Mouse (Mus musculus) embryo, embryonic 11 days (tissue): ENCODE measurements around the gene Pgbd1.
"Not testable (repeated sequence)": the region's sequence is repeated elsewhere in the genome, so short reads cannot be mapped to it uniquely, and the experiment has no call there.

ENCODE experiments used
- DNase-seq: peaks from one replicate; pipeline ENCODE4 v3.0.0-alpha.2; 2015

Gene Pgbd1

GRCm38 (mm10) chr13:21440503-21441206 is at the start of gene Pgbd1:
TSS of gene Pgbd1 (minus strand) at chr13:21441058.
- peak; percentile 91 for DNase-seq

GRCm38 (mm10) chr13:21486881-21487280 is 46.0 kb upstream of the Pgbd1 start:
- DNase-seq: no peak

GRCm38 (mm10) chr13:21478759-21479670 is 38.2 kb upstream of the Pgbd1 start, which contains the start of the genes Zkscan4 and Gm10065:
TSS of gene Zkscan4 (plus strand) at chr13:21478907.
TSS of gene Gm10065 (minus strand) at chr13:21479441.
- peak; percentile 80 for DNase-seq

- no peak for DNase-seq
Observed at GRCm38 (mm10) chr13:21472427-21472826, 31.6 kb upstream of the Pgbd1 start.

- no peak for DNase-seq
Observed at GRCm38 (mm10) chr13:21469097-21469496, 28.2 kb upstream of the Pgbd1 start.

GRCm38 (mm10) chr13:21468061-21469019 is 27.5 kb upstream of the Pgbd1 start, which contains the start of gene Nkapl:
TSS of gene Nkapl (minus strand) at chr13:21468509.
- DNase-seq: peak; percentile 93

GRCm38 (mm10) chr13:21467336-21467735 is 26.5 kb upstream of the Pgbd1 start:
- no peak for DNase-seq

GRCm38 (mm10) chr13:21462516-21462915 is 21.7 kb upstream of the Pgbd1 start:
- DNase-seq: not testable (repeated sequence)

GRCm38 (mm10) chr13:21456347-21456746 is 15.5 kb upstream of the Pgbd1 start:
- no peak for DNase-seq

GRCm38 (mm10) chr13:21454133-21454532 is 13.3 kb upstream of the Pgbd1 start:
- no peak for DNase-seq

GRCm38 (mm10) chr13:21453449-21453848 is 12.6 kb upstream of the Pgbd1 start, which contains the start of gene Zscan26:
TSS of gene Zscan26 (minus strand) at chr13:21453730.
- DNase-seq: peak; percentile 91

- no peak for DNase-seq
Observed at GRCm38 (mm10) chr13:21453042-21453441, 12.2 kb upstream of the Pgbd1 start.

GRCm38 (mm10) chr13:21447856-21448614 is 7.2 kb upstream of the Pgbd1 start:
- no peak for DNase-seq

- no peak for DNase-seq
Observed at GRCm38 (mm10) chr13:21446796-21447195, 5.9 kb upstream of the Pgbd1 start.

- DNase-seq: no peak
Observed at GRCm38 (mm10) chr13:21441207-21441572, 332 bp upstream of the Pgbd1 start.

- DNase-seq: no peak
Observed at GRCm38 (mm10) chr13:21435476-21435875, 5.4 kb downstream of the Pgbd1 start.

- no peak for DNase-seq
Observed at GRCm38 (mm10) chr13:21427631-21428030, 13.2 kb downstream of the Pgbd1 start.

- DNase-seq: no peak
Observed at GRCm38 (mm10) chr13:21423301-21423700, 17.6 kb downstream of the Pgbd1 start.

- DNase-seq: no peak
Observed at GRCm38 (mm10) chr13:21418865-21419264, 22.0 kb downstream of the Pgbd1 start.

GRCm38 (mm10) chr13:21417298-21418010 is 23.4 kb downstream of the Pgbd1 start:
- no peak for DNase-seq

- DNase-seq: no peak
Observed at GRCm38 (mm10) chr13:21415750-21416149, 25.1 kb downstream of the Pgbd1 start.
